Mouse (Mus musculus) midbrain, embryonic 13.5 days (tissue): ENCODE data around the gene Idh2. TPM values are rescaled to one million over a fixed set of nuclear protein-coding genes. Genes with fewer than 3 reads are reported as not detected.
"Not testable (repeated sequence)": the region's sequence is repeated elsewhere in the genome, so short reads cannot be mapped to it uniquely, and the experiment has no call there.

Experiments
- ATAC-seq: fragments of 200-750 bp; cut with Nextera tagmentation; 2 replicates; pipeline ENCODE4 v1.8.0; 2017; ENCODE audit warnings: mild to moderate bottlenecking, moderate TSS enrichment, moderate library complexity
- H3K27ac ChIP-seq: fragments of 300-500 bp; sonication (generic); 2 replicates; pipeline ENCODE4 v1.5.1; 2015; ENCODE audit warnings: inconsistent platforms, mild to moderate bottlenecking, moderate library complexity
- H3K27me3 ChIP-seq: fragments of 300-500 bp; sonication (generic); 2 replicates; pipeline ENCODE4 v1.6.1; 2015; ENCODE audit warnings: mild to moderate bottlenecking, inconsistent platforms
- H3K36me3 ChIP-seq: fragments of 300-500 bp; sonication (generic); 2 replicates; pipeline ENCODE4 v1.6.1; 2015; ENCODE audit warnings: mild to moderate bottlenecking, inconsistent platforms
- H3K4me1 ChIP-seq: fragments of 300-500 bp; sonication (generic); replicated peaks from 2 replicates; pipeline ENCODE4 v1.6.1; 2015; ENCODE audit warnings: inconsistent platforms
- H3K4me2 ChIP-seq: fragments of 300-500 bp; sonication (generic); replicated peaks from 2 replicates; pipeline ENCODE4 v1.6.1; 2015; ENCODE audit warnings: moderate library complexity, mild to moderate bottlenecking, inconsistent platforms
- H3K4me3 ChIP-seq: fragments of 300-500 bp; sonication (generic); replicated peaks from 2 replicates; pipeline ENCODE4 v1.5.1; 2015; ENCODE audit warnings: mild to moderate bottlenecking, inconsistent platforms
- H3K9ac ChIP-seq: fragments of 300-500 bp; sonication (generic); replicated peaks from 2 replicates; pipeline ENCODE4 v1.6.1; 2015; ENCODE audit warnings: mild to moderate bottlenecking, inconsistent platforms
- H3K9me3 ChIP-seq: fragments of 300-500 bp; sonication (generic); 2 replicates; pipeline ENCODE4 v1.6.1; 2016; ENCODE audit warnings: mild to moderate bottlenecking, inconsistent platforms
- WGBS: fragments of 180-500 bp; shearing (Covaris S2); methylation state at CpG from one replicate; pipeline ENCODE4 v1.1.7; 2015; 5-methylcytosine and 5-hydroxymethylcytosine counted together
- polyA plus RNA-seq: library from polyadenylated mRNA; unstranded; fragments of >200 nt; fragmentation: Nextera tagmentation; extraction: Ambion mirVana; gene quantifications from 2 replicates; pipeline ENCODE4 v1.2.1, GENCODE M21; 2015

Idh2 gene
- polyA plus RNA-seq, 1 experiment from 2014 or later = 296 TPM

DNA sequence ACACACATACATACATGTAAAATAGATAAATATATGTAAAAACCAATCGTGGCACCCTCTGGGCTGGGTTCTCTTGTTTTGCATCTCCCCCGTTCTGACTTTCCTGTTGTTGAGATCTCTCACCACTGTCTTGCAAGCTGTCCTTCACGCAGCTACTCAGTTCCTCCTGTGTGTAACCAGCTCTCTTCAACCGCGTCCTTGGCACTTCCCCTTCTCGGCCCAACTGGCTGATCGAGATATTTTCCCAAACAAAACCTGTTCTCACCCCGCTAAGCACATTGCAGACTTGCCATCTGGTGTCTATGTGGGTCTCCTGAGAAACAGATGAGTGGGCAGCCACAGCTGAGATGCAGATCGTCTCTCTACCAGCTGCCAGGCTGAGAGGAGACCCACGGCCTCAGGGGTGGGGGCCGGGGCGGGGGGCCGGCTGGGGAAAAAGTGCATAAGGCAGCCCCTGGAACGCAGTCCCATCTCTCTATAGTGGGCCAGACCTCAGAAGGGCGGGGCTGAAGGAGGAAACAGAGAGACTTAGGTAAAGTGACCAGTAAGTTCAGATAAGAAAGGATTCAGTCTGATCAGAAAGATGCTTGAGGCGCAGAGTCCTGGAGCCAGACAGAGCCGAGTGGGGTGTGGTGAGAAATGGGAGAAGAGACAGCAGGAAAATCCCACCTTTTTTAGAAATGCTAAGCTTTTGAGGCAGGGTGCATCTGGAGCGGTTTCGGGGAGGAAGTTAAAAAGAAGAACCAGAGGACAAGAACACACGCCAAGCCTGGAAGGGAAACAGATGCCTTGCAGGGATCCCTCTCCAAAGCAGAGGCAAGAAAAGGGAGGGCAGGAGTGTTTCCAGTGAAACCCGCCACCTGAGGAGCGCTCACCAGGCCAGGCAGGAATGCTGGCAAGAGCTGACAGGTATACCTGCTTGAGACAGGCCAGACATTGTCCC lies 28.4 kb upstream of the Idh2 start:
- WGBS = 40% methylated on average over 22 of the region's 22 CpGs
- Histone ChIP-seq H3K4me3 (no peak overlapping the region), H3K27me3 (no peaks in the 10 kb centered on the region), H3K9me3 (no peaks in the 10 kb centered on the region), H3K27ac (peak overlapping the region; percentile 65), H3K36me3 (no peaks in the 10 kb centered on the region), H3K4me1 (peaks cover 11% of the 10 kb centered on the region), H3K9ac (peak overlapping the region; percentile 32; the same call in 1 of the 2 replicates), H3K4me2 (no peak overlapping the region)
- peak; percentile 63 for ATAC-seq

DNA sequence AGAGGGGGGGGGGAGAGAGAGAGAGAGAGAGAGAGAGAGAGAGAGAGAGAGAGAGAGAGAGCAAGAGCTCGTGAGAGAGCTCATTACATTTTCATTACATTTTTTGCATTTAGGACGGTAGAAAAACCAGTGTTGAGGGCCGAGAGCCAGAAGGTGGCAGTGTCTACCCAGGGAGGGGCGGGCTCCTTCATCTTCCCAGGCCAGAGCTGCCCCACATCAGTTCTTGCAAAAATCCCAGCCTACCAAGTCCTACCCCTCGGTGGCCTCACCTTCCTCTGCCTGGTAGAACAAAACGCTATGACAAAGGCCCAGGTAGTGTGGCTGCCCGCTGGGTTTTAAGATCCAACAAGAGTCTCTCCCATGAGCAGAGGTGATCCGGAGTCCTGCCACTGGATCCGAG lies 25.6 kb upstream of the Idh2 start:
- 15% methylated on average over 9 of the region's 9 CpGs for WGBS
- H3K27me3 ChIP-seq = no peaks in the 10 kb centered on the region
- H3K4me1 ChIP-seq = peaks cover 11% of the 10 kb centered on the region
- peak; percentile 88 for ATAC-seq
- no peak overlapping the region for H3K4me3 ChIP-seq
- no peak overlapping the region for H3K27ac ChIP-seq
- no peak overlapping the region for H3K9ac ChIP-seq
- H3K36me3 ChIP-seq = no peaks in the 10 kb centered on the region
- peaks cover 10% of the 10 kb centered on the region for H3K9me3 ChIP-seq
- 0 out of 2 replicates have a peak overlapping the region, but pooled peaks have one; percentile 9 for H3K4me2 ChIP-seq

DNA sequence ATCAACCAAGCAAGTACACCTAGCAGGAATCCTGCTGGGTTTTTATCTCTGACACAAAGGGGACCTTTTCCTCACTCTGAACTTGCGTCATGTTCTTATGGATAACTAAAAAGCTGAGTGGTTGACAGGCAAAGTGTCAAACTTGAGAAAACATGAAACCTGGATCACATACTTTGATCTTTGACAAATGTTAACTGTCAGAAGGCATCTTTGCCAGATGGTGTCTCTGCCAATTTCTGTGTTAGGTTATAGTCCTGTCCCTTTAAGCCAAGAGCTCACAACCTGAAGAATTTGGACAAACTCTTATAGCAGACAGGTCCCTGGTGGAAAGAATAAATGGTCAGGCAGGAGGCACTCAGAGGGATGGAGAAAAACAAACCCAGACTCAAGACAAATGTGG lies 23.2 kb upstream of the Idh2 start:
- no peak overlapping the region for H3K9ac ChIP-seq
- ATAC-seq = no peak
- 77% methylated on average over 1 of the region's 1 CpGs for WGBS
- no peaks in the 10 kb centered on the region for H3K36me3 ChIP-seq
- no peak overlapping the region for H3K27ac ChIP-seq
- H3K4me2 ChIP-seq = no peak overlapping the region
- H3K4me3 ChIP-seq = no peak overlapping the region
- peaks cover 10% of the 10 kb centered on the region for H3K9me3 ChIP-seq
- no peaks in the 10 kb centered on the region for H3K27me3 ChIP-seq
- peaks cover 7% of the 10 kb centered on the region for H3K4me1 ChIP-seq

DNA sequence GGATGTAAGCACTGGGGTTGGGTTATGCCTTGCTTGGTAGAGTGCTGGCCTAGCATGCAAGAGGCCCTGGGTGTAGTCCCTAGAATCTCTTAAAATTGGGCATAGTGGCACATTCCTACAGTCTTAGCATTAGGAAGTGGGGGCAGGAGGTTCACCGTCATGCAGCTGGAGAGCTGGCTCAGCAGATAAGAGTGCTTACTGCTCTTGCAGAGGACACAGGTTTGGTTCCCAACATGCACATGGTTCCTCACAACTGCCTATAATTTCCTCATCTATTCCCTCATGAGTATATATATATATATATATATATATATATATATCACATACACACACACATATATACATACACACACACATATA lies 20.0 kb upstream of the Idh2 start:
- ATAC-seq = no peak
- Histone ChIP-seq H3K27me3 (no peaks in the 10 kb centered on the region), H3K9me3 (peaks cover 10% of the 10 kb centered on the region), H3K4me1 (no peaks in the 10 kb centered on the region), H3K36me3 (no peaks in the 10 kb centered on the region), H3K9ac (no peak overlapping the region), H3K4me2 (no peak overlapping the region), H3K27ac (no peak overlapping the region), H3K4me3 (no peak overlapping the region)
- whole genome bisulfite sequencing = 90% methylated on average over 1 of the region's 1 CpGs

DNA sequence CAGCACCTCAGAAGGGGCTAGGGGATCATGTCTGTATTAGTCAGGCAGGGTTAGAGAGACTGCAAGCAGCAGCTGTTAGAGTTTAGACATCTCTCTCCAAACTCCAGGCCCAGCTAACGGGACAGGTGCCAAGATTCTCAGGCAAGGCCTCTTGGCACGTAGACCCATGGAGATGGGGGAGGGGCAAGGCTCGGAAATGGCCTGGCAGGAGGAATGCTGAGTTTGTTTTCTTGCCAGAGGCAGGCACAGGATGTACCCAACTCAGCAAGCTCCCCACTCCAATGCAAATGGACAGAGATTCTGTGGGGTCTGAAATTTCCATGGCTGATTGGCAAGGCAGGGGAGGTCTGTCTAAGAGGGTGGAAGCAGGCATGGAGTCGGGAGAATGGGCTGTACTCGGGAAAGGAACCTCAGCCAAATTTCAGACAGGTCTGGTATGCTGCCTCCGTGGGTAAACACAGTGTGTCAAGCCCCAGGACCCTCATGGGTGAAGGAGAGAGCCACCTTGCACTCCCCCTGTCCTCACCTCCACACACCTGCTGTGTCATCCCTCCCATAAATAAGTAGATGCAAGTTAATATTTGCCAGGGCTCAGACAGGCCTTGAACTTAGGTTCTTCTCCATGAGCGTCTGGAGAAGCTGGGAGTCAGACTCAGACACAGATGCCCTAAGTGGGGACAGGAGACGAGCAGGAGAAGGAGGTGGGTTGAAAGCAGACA lies 19.4 kb upstream of the Idh2 start:
- Histone ChIP-seq H3K4me1 (no peaks in the 10 kb centered on the region), H3K9me3 (peaks cover 10% of the 10 kb centered on the region), H3K36me3 (no peaks in the 10 kb centered on the region), H3K27ac (no peak overlapping the region), H3K4me2 (no peak overlapping the region), H3K9ac (no peak overlapping the region), H3K27me3 (no peaks in the 10 kb centered on the region), H3K4me3 (no peak overlapping the region)
- ATAC-seq = peak; percentile 58
- WGBS = 53% methylated on average over 8 of the region's 8 CpGs

DNA sequence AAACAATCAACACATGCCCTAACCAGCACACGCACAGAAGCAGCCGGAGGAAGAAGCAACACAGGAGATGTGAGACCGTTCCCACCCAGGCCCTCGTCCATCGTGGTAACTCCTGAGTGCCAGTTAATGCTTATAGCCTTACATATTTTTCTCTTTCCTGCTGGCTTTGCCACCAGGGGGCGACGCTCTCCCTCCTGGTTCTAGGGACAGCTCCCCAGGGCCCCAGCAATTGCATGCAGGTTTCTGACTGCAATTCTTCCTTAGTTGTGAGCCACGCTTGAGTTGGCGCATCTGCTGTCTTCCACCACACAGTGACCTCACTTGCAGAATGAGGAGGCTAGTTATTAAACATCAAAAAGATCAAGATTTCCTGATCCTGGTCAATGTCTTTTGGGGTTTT lies 17.3 kb upstream of the Idh2 start:
- Histone ChIP-seq H3K36me3 (no peaks in the 10 kb centered on the region), H3K4me2 (no peak overlapping the region), H3K4me1 (no peaks in the 10 kb centered on the region), H3K4me3 (no peak overlapping the region), H3K9me3 (peaks cover 10% of the 10 kb centered on the region), H3K9ac (no peak overlapping the region), H3K27me3 (no peaks in the 10 kb centered on the region), H3K27ac (no peak overlapping the region)
- 54% methylated on average over 9 of the region's 9 CpGs for WGBS
- no peak for ATAC-seq

DNA sequence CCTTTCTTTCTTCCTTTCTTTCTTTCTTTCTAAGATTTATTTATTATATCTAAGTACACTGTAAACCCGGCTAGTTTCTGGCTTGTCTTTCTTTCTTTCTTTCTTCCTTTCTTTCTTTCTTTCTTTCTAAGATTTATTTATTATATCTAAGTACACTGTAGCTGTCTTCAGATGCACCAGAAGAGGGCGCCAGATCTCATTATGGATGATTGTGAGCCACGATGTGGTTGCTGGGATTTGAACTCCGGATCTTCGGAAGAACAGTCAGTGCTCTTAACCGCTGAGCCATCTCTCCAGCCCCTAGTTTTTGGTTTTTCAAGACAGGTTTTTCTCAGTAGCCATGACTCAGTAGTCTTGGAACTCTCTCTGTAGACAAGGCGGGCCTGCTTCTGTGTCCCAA lies 16.1 kb upstream of the Idh2 start:
- not testable (repeated sequence) for H3K36me3 ChIP-seq, ATAC-seq, H3K9me3 ChIP-seq, H3K4me1 ChIP-seq, H3K27ac ChIP-seq, H3K27me3 ChIP-seq, H3K4me2 ChIP-seq, H3K9ac ChIP-seq, H3K4me3 ChIP-seq
- 79% methylated on average over 7 of the region's 7 CpGs for WGBS

DNA sequence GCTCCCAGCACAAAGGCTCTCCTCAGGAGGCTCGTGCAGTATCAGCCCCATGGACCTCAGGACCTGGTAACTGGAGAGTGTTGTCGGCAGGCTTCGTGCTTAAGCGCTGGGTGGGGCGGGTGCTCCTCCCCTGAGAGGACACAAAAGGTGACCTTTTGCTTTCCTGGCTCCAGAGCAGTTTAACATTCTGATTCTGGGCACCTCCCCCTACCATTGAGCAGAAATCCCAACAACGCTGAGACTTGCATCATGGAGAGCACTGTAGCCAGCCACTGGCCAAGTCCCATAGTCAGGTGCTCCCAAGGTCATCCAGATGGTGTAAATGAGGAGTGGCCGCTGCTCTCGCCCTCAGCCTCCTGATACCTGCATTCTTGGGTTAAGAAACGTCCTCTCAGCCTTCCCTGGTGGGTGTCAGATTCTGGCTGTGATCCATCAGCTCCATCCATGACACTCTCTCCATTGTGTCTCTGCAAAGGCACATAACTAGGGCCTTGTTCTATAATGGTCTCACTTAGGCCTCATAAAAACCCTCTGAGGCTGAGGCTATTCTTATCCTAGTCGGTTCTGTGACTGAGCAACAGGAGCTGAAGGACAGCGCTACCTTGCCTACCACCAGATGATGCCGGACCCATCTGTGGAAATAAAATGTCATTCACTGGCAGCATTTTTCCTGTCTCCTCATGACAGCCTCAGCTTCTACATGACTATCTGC lies 15.3 kb upstream of the Idh2 start:
- 45% methylated on average over 12 of the region's 12 CpGs for WGBS
- no peak overlapping the region for H3K4me2 ChIP-seq
- H3K27me3 ChIP-seq = no peaks in the 10 kb centered on the region
- no peak overlapping the region for H3K4me3 ChIP-seq
- no peak overlapping the region for H3K27ac ChIP-seq
- no peaks in the 10 kb centered on the region for H3K36me3 ChIP-seq
- no peak for ATAC-seq
- H3K4me1 ChIP-seq = no peaks in the 10 kb centered on the region
- H3K9me3 ChIP-seq = no peaks in the 10 kb centered on the region
- H3K9ac ChIP-seq = no peak overlapping the region

DNA sequence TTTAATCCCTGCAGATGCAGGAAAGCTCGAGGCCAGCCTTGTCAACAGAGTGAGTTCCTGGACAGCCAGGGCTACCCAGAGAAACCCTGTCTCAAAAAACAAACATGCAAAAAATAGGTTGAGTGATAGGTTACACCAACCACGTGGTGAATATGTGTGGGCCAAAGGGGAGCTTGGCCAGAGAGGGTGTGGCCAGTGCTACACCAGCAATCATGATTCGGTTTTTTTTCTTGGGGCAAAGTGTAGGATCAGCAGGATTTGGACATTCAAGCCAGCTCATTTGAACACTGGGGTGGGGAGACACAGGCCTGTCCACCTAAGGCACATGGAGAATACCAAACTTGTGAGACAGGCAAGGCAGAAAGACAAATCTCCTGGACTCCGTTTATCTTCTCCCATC lies 14.1 kb upstream of the Idh2 start:
- no peaks in the 10 kb centered on the region for H3K4me1 ChIP-seq
- WGBS = 71% methylated on average over 4 of the region's 4 CpGs
- no peak overlapping the region for H3K9ac ChIP-seq
- no peaks in the 10 kb centered on the region for H3K36me3 ChIP-seq
- ATAC-seq = no peak
- no peak overlapping the region for H3K27ac ChIP-seq
- H3K27me3 ChIP-seq = no peaks in the 10 kb centered on the region
- no peak overlapping the region for H3K4me2 ChIP-seq
- H3K4me3 ChIP-seq = no peak overlapping the region
- H3K9me3 ChIP-seq = no peaks in the 10 kb centered on the region

DNA sequence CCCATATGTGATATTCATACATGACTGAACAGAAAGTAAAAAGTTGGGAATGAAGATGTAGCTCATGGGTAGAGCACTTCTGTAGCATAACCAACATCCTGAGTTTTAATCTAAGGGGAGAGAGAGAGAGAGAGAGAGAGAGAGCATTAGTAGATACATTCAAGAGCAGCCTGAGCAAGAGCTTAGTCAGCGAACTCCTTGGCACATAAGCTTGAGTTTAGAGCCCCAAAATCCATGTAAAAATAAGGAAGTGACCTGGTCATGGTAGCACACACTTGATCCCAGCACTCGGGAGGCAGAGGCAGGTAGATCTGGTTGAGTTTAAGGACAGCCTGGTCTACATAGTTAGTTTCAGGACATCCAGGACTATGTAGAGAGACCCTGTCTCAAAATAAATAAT lies 8.5 kb upstream of the Idh2 start:
- Histone ChIP-seq H3K4me3 (no peak overlapping the region), H3K27me3 (no peaks in the 10 kb centered on the region), H3K4me2 (no peak overlapping the region), H3K36me3 (no peaks in the 10 kb centered on the region), H3K9ac (no peak overlapping the region), H3K9me3 (no peaks in the 10 kb centered on the region), H3K4me1 (no peaks in the 10 kb centered on the region), H3K27ac (no peak overlapping the region)
- no peak for ATAC-seq
- 91% methylated on average over 2 of the region's 2 CpGs for WGBS

DNA sequence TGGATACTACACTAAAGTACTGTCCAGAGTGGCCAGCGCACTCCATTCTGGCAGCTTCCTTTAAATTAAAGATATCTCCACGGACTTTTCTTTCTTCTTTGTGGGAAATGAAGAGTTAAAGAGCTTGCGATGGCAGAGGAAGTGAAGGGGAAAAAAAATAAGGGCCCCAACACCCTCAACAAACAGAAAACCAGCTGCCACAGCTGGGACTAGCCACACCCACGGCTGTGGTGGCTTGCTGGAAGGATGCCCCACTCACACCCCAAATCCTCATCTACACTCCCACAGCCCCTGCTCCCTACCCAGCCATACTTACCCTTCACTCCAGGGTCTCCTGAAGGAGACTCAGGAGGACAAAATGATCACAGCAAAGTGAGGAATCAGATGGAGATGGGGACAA lies 7.9 kb upstream of the Idh2 start:
- no peak for ATAC-seq
- no peak overlapping the region for H3K27ac ChIP-seq
- H3K9me3 ChIP-seq = no peaks in the 10 kb centered on the region
- H3K4me3 ChIP-seq = no peak overlapping the region
- WGBS = 75% methylated on average over 4 of the region's 4 CpGs
- no peaks in the 10 kb centered on the region for H3K4me1 ChIP-seq
- no peak overlapping the region for H3K4me2 ChIP-seq
- no peak overlapping the region for H3K9ac ChIP-seq
- no peaks in the 10 kb centered on the region for H3K27me3 ChIP-seq
- H3K36me3 ChIP-seq = no peaks in the 10 kb centered on the region

DNA sequence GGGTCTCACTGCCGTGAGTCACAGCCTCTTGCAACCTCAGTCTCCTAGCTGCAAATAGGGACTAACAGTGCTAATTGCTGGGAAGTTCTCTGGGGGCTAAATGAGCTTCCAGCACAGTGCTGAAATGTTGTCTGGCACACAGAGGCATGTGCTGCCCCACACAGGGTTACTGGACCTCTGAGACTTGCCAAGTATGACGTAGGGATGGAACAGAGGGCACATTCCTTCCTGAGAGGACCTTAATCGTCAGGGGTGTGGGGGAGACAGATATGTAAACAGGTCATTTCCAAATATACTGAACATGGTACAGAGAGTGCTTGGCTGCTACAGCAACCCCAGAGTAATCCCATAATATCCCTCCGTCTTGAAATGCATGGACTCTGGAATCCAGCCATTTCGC lies 5.9 kb upstream of the Idh2 start:
- Histone ChIP-seq H3K4me1 (peaks cover 4% of the 10 kb centered on the region), H3K9me3 (no peaks in the 10 kb centered on the region), H3K9ac (no peak overlapping the region), H3K27me3 (no peaks in the 10 kb centered on the region), H3K4me3 (no peak overlapping the region), H3K36me3 (no peaks in the 10 kb centered on the region), H3K27ac (no peak overlapping the region), H3K4me2 (no peak overlapping the region)
- ATAC-seq = no peak
- 83% methylated on average over 5 of the region's 5 CpGs for WGBS
